Mouse (Mus musculus) gastrocnemius, postnatal 25 days (tissue): ENCODE results near the gene Tmem8. TPM values are rescaled to one million over a fixed set of nuclear protein-coding genes. Genes with fewer than 3 reads are reported as not detected.

Experiments
- DNase-seq: peaks from one replicate; pipeline ENCODE4 v3.0.0; 2022
- total RNA-seq, 2 experiments: library from RNA; stranded (reverse); gene quantifications; 1 replicate in 1 of 2; 2 replicates in 1 of 2; pipeline ENCODE4 v1.2.3; 2021

Gene Tmem8
- total RNA-seq, 2 experiments from 2014 or later, result 0.87 to 1.2 TPM

GRCm38 (mm10) chr17:26143386-26143785 lies 30.3 kb downstream of the Tmem8 start:
- DNase-seq, result no peak

GRCm38 (mm10) chr17:26149056-26149455 lies 36.0 kb downstream of the Tmem8 start:
- no peak for DNase-seq

GRCm38 (mm10) chr17:26151886-26152630 lies 39.0 kb downstream of the Tmem8 start:
- DNase-seq, result no peak

- DNase-seq, result no peak
These were observed 49.6 kb downstream of the Tmem8 start for GRCm38 (mm10) chr17:26162736-26163135.

GRCm38 (mm10) chr17:26168039-26168438 lies 54.9 kb downstream of the Tmem8 start:
- DNase-seq, result no peak

Other genes starting within 250 kb of the Tmem8 start
- gene Mcrip2, start 244.5 kb upstream of the Tmem8 start, total RNA-seq, result 100 to 1,000 TPM; 102 to 114 TPM
- gene Mettl26, start 238.2 kb upstream of the Tmem8 start, total RNA-seq, result 10 to 100 TPM; 31.9 to 37.0 TPM
- under 1 TPM; 0.35 to 0.36 TPM for gene Wfikkn1, start 232.4 kb upstream of the Tmem8 start, total RNA-seq
- 10 to 100 TPM in 1 of 2 experiments, 1 to 10 TPM in 1; 8.7 to 11.0 TPM for gene Rab40c, start 193.6 kb upstream of the Tmem8 start, total RNA-seq
- 10 to 100 TPM; 30.0 to 31.9 TPM for gene Pigq, start 168.4 kb upstream of the Tmem8 start, total RNA-seq
- gene Nhlrc4, start 168.3 kb upstream of the Tmem8 start, total RNA-seq, result not detected
- not detected for gene A930017K11Rik, start 160.7 kb upstream of the Tmem8 start, total RNA-seq
- gene Capn15, start 127.5 kb upstream of the Tmem8 start, total RNA-seq, result 1 to 10 TPM; 5.6 to 6.8 TPM
- gene Rab11fip3, start 43.7 kb upstream of the Tmem8 start, total RNA-seq, result 10 to 100 TPM; 54.9 to 71.5 TPM
- gene Decr2, start 23.0 kb upstream of the Tmem8 start, total RNA-seq, result 1 to 10 TPM; 2.8 to 3.2 TPM
- gene Nme4, start 17.7 kb upstream of the Tmem8 start, total RNA-seq, result 1 to 10 TPM; 1.2 to 1.7 TPM
- gene Mrpl28, start 10.2 kb downstream of the Tmem8 start, total RNA-seq, result 10 to 100 TPM; 62.0 to 62.3 TPM
- 10 to 100 TPM; 10.8 to 17.2 TPM for gene Axin1, start 25.4 kb downstream of the Tmem8 start, total RNA-seq
- not detected for gene Pdia2, start 85.8 kb downstream of the Tmem8 start, total RNA-seq
- gene Rgs11, start 89.7 kb downstream of the Tmem8 start, total RNA-seq, result 1 to 10 TPM in 1 of 2 experiments, under 1 TPM in 1; 0.54 to 1.2 TPM
- 1 to 10 TPM; 1.2 to 2.2 TPM for gene Arhgdig, start 94.5 kb downstream of the Tmem8 start, total RNA-seq
- 10 to 100 TPM; 61.0 to 71.0 TPM for gene Fam234a, start 130.9 kb downstream of the Tmem8 start, total RNA-seq
- gene Luc7l, start 139.6 kb downstream of the Tmem8 start, total RNA-seq, result 10 to 100 TPM; 11.1 to 11.3 TPM